Mouse (Mus musculus): Measurements from ENCODE around the gene Mrps7. TPM values are rescaled to one million over a fixed set of nuclear protein-coding genes. Genes with fewer than 3 reads are reported as not detected.
"Not testable (repeated sequence)": the region's sequence is repeated elsewhere in the genome, so short reads cannot be mapped to it uniquely, and the experiment has no call there.

The Mrps7 gene
- polyA plus RNA-seq, 1 experiment: 33.2 TPM

- WGBS: 100% methylated on average over 2 of the region's 2 CpGs
- DNase-seq (ENCODE audit: low read depth, low spot score): no peak
Measured at GRCm38 (mm10) chr11:115642705-115643104, 39.0 kb downstream of the Mrps7 start.

GRCm38 (mm10) chr11:115643265-115643664 is 39.5 kb downstream of the Mrps7 start:
- 73% methylated on average over 10 of the region's 10 CpGs for WGBS

GRCm38 (mm10) chr11:115644308-115644707 is 40.6 kb downstream of the Mrps7 start:
- 91% methylated on average over 13 of the region's 13 CpGs for WGBS
- DNase-seq (ENCODE audit: low read depth, low spot score): no peak

More at GRCm38 (mm10) chr11:115643265-115643664, 39.5 kb downstream of the Mrps7 start:
- no peak for DNase-seq (ENCODE audit: low read depth, low spot score)

- DNase-seq (ENCODE audit: low read depth, low spot score): not testable (repeated sequence)
- WGBS: 88% methylated on average over 14 of the region's 14 CpGs
Measured at GRCm38 (mm10) chr11:115645498-115645897, 41.8 kb downstream of the Mrps7 start.

- no peak for DNase-seq (ENCODE audit: low read depth, low spot score)
- 90% methylated on average over 9 of the region's 9 CpGs for WGBS
Measured at GRCm38 (mm10) chr11:115646439-115646838, 42.7 kb downstream of the Mrps7 start.

GRCm38 (mm10) chr11:115647459-115647858 is 43.7 kb downstream of the Mrps7 start:
- WGBS: 17% methylated on average over 6 of the region's 6 CpGs
- DNase-seq (ENCODE audit: low read depth, low spot score): no peak

- DNase-seq (ENCODE audit: low read depth, low spot score): no peak
- WGBS: 71% methylated on average over 10 of the region's 10 CpGs
Measured at GRCm38 (mm10) chr11:115649706-115650105, 46.0 kb downstream of the Mrps7 start.

- no peak for DNase-seq (ENCODE audit: low read depth, low spot score)
- WGBS: 83% methylated on average over 3 of the region's 3 CpGs
Measured at GRCm38 (mm10) chr11:115651680-115652079, 48.0 kb downstream of the Mrps7 start.

GRCm38 (mm10) chr11:115653194-115653593 is 49.5 kb downstream of the Mrps7 start:
- 83% methylated on average over 3 of the region's 3 CpGs for WGBS
- DNase-seq (ENCODE audit: low read depth, low spot score): no peak

GRCm38 (mm10) chr11:115654128-115654527 is 50.4 kb downstream of the Mrps7 start:
- no peak for DNase-seq (ENCODE audit: low read depth, low spot score)
- WGBS: 63% methylated on average over 2 of the region's 2 CpGs

Other genes with a start within 250 kb of the Mrps7 start
- gene Hid1, start 236.2 kb upstream of the Mrps7 start, polyA plus RNA-seq (2012; rRNA removed): 25.7 and 34.6 TPM in 2 replicates
- 4.0 and 4.2 TPM in 2 replicates for gene Cdr2l, start 222.0 kb upstream of the Mrps7 start, polyA plus RNA-seq (2012; rRNA removed)
- 77.6 and 92.0 TPM in 2 replicates for gene Mrpl58, start 200.2 kb upstream of the Mrps7 start, polyA plus RNA-seq (2012; rRNA removed)
- gene Atp5h, start 184.0 kb upstream of the Mrps7 start, polyA plus RNA-seq (2012; rRNA removed): 177 and 188 TPM in 2 replicates
- 24.2 and 29.0 TPM in 2 replicates for gene Kctd2, start 183.8 kb upstream of the Mrps7 start, polyA plus RNA-seq (2012; rRNA removed)
- 0.86 and 1.9 TPM in 2 replicates for gene Trim80, start 163.4 kb upstream of the Mrps7 start, polyA plus RNA-seq (2012; rRNA removed)
- 74.5 and 172 TPM in 2 replicates for gene Slc16a5, start 141.5 kb upstream of the Mrps7 start, polyA plus RNA-seq (2012; rRNA removed)
- gene Armc7, start 128.3 kb upstream of the Mrps7 start, polyA plus RNA-seq (2012; rRNA removed): 8.0 and 9.7 TPM in 2 replicates
- 144 and 157 TPM in 2 replicates for gene Nt5c, start 112.1 kb upstream of the Mrps7 start, polyA plus RNA-seq (2012; rRNA removed)
- gene Jpt1, start 89.5 kb upstream of the Mrps7 start, polyA plus RNA-seq (2012; rRNA removed): 503 and 505 TPM in 2 replicates
- gene Sumo2, start 67.6 kb upstream of the Mrps7 start, polyA plus RNA-seq (2012; rRNA removed): 45.3 and 50.3 TPM in 2 replicates
- gene Nup85, start 39.5 kb upstream of the Mrps7 start, polyA plus RNA-seq (2012; rRNA removed): 53.3 and 56.6 TPM in 2 replicates
- 16.2 and 20.9 TPM in 2 replicates for gene Gga3, start 126 bp downstream of the Mrps7 start, polyA plus RNA-seq (2012; rRNA removed)
- 112 and 114 TPM in 2 replicates for gene Mif4gd, start 9.0 kb downstream of the Mrps7 start, polyA plus RNA-seq (2012; rRNA removed)
- gene Slc25a19, start 24.4 kb downstream of the Mrps7 start, polyA plus RNA-seq (2012; rRNA removed): 30.4 and 36.8 TPM in 2 replicates
- gene Grb2, start 104.7 kb downstream of the Mrps7 start, polyA plus RNA-seq (2012; rRNA removed): 38.7 and 43.6 TPM in 2 replicates
- 57.9 and 85.8 TPM in 2 replicates for gene Tmem94, start 161.5 kb downstream of the Mrps7 start, polyA plus RNA-seq (2012; rRNA removed)
- gene Caskin2, start 209.7 kb downstream of the Mrps7 start, polyA plus RNA-seq (2012; rRNA removed): 31.3 and 42.0 TPM in 2 replicates
- gene Tsen54, start 210.8 kb downstream of the Mrps7 start, polyA plus RNA-seq (2012; rRNA removed): 31.4 and 31.5 TPM in 2 replicates
- 191 and 194 TPM in 2 replicates for gene Llgl2, start 220.1 kb downstream of the Mrps7 start, polyA plus RNA-seq (2012; rRNA removed)

All from large intestine, adult 2 months (tissue).